ENCODE assay signal across 9 mouse cellular contexts in genomic region chr5:146713088-146713487, GRCm38 (mm10).
A peak's percentile ranks its signal among the peaks of the same experiment; 100 is the strongest.
DNase-seq lines count a peak whose midpoint lies in the region; ATAC-seq and TF ChIP-seq lines count a peak whose summit lies in the region.
"Had no signal": no experiment of that assay in that cellular context is flagged by ENCODE, and none has a peak within 500 bp of the region (broad histone marks: within the 10 kb centered on the region; RNA-seq: fewer than 3 reads in every experiment).

No protein-coding gene starts in this region.

- no peaks in the 10 kb centered on the region for H3K36me3 ChIP-seq in midbrain, embryonic 16.5 days (ENCODE audit: control insufficient read depth, insufficient read depth, low read length)
- no peaks in the 10 kb centered on the region for H3K36me3 ChIP-seq in thymus, adult 2 months (ENCODE audit: control insufficient read depth, insufficient read depth, low read length)

- H3K4me1 ChIP-seq in midbrain, embryonic 16.5 days (ENCODE audit: control insufficient read depth, insufficient read depth, low read length), result peaks cover 9% of the 10 kb centered on the region; the same call in 1 of the 2 replicates
- H3K4me1 ChIP-seq in thymus, adult 2 months (replicated peaks; ENCODE audit: control insufficient read depth, insufficient read depth, low read length), result no peaks in the 10 kb centered on the region

- peak; percentile 61 for ATAC-seq in midbrain, embryonic 16.5 days

- peak overlapping the region; percentile 34 for H3K4me2 ChIP-seq in midbrain, embryonic 16.5 days (ENCODE audit: low read length)

- peak overlapping the region; percentile 63 for H3K27ac ChIP-seq in midbrain, embryonic 16.5 days (ENCODE audit: low read length)
- H3K27ac ChIP-seq in thymus, adult 2 months (ENCODE audit: control insufficient read depth, insufficient read depth, low read length), result no peak overlapping the region

- 14% methylated on average over 10 of the region's 10 CpGs for WGBS in midbrain, embryonic 16.5 days
- 94% methylated on average over 10 of the region's 10 CpGs for WGBS in thymus, adult 2 months

- DNase-seq in cerebellum, adult 18-20 months, result peak; percentile 27 to 28
- DNase-seq in cerebellum, adult 11 months, result no peak
- peak; percentile 90 for DNase-seq in brain, embryonic 14.5 days (ENCODE audit: low read depth)
- peak; percentile 45 to 73 for DNase-seq in gastrocnemius, postnatal 4 days (ENCODE audit: low spot score in 2 of 2)
- no peak for DNase-seq in thymus, adult 2 months
- DNase-seq in adrenal gland, postnatal 25 days, result no peak
- DNase-seq in layer of hippocampus, adult 18-20 months (ENCODE audit: low spot score in 2 of 2), result no peak
- DNase-seq: lung, postnatal 36 days had no signal

- no peak for TF ChIP-seq POLR2A in brain, embryonic 14.5 days (IDR thresholded peaks at IDR 0.05; ENCODE audit: borderline replicate concordance, extremely low read depth, insufficient read depth, insufficient read length, poor library complexity, severe bottlenecking)
- no peak for TF ChIP-seq POLR2A in thymus, adult 2 months (IDR thresholded peaks at IDR 0.05; ENCODE audit: control insufficient read depth, extremely low read depth, insufficient read depth, low read length, poor library complexity)

- no peak overlapping the region for H3K4me3 ChIP-seq in midbrain, embryonic 16.5 days (ENCODE audit: low read depth, low read length)
- no peak overlapping the region for H3K4me3 ChIP-seq in thymus, adult 2 months (ENCODE audit: control insufficient read depth, insufficient read depth, low read length)

- TF ChIP-seq CTCF in brain, embryonic 14.5 days (IDR thresholded peaks at IDR 0.05; ENCODE audit: borderline replicate concordance, extremely low read depth, insufficient read depth, insufficient read length), result no peak
- TF ChIP-seq CTCF in thymus, adult 2 months (IDR thresholded peaks at IDR 0.05; ENCODE audit: borderline replicate concordance, control insufficient read depth, extremely low read depth, insufficient read depth, low read length, poor library complexity), result no peak

- H3K9me3 ChIP-seq in midbrain, embryonic 16.5 days (replicated peaks; ENCODE audit: control insufficient read depth, low read length, poor library complexity, severe bottlenecking), result no peaks in the 10 kb centered on the region

- no peaks in the 10 kb centered on the region for H3K27me3 ChIP-seq in midbrain, embryonic 16.5 days (ENCODE audit: control insufficient read depth, insufficient read depth, low read depth, low read length)
- no peaks in the 10 kb centered on the region for H3K27me3 ChIP-seq in thymus, adult 2 months (ENCODE audit: control insufficient read depth, insufficient read depth, low read length)

- H3K9ac ChIP-seq in midbrain, embryonic 16.5 days (ENCODE audit: low read depth, low read length), result no peak overlapping the region

Comparison
In these comparisons a context has a peak if more than half of its experiments do, and no peak if none do; other contexts are left out.
1. DNase-seq: peak in cerebellum, adult 18-20 months (2 of 2), brain, embryonic 14.5 days (single experiment) and gastrocnemius, postnatal 4 days (2 of 2); none in cerebellum, adult 11 months (single experiment), thymus, adult 2 months (single experiment), adrenal gland, postnatal 25 days (single experiment) and layer of hippocampus, adult 18-20 months (0 of 2).